Mouse (Mus musculus) midbrain, embryonic 11.5 days (tissue): Measurements from ENCODE around the gene Syncrip. TPM values are rescaled to one million over a fixed set of nuclear protein-coding genes. Genes with fewer than 3 reads are reported as not detected.
"Not testable (repeated sequence)": the region's sequence is repeated elsewhere in the genome, so short reads cannot be mapped to it uniquely, and the experiment has no call there.

Source experiments
- ATAC-seq: fragments of 200-750 bp; cut with Nextera tagmentation; 2 replicates; pipeline ENCODE4 v1.8.0; 2017; ENCODE audit warnings: moderate TSS enrichment, moderate library complexity; ENCODE audit not compliant: low FRiP score
- DNase-seq: peaks from one replicate; pipeline ENCODE4 v3.0.0; 2015; ENCODE audit warnings: low spot score; ENCODE audit errors: missing footprints
- H3K27ac ChIP-seq: fragments of 300-500 bp; sonication (generic); 2 replicates; pipeline ENCODE4 v1.5.1; 2014; ENCODE audit warnings: low read depth, low read length
- H3K27me3 ChIP-seq: fragments of 300-500 bp; sonication (generic); 2 replicates; pipeline ENCODE4 v1.6.1; 2014; ENCODE audit warnings: mild to moderate bottlenecking, low read length, moderate library complexity, mixed read lengths; ENCODE audit not compliant: control insufficient read depth, insufficient read depth
- H3K36me3 ChIP-seq: fragments of 300-500 bp; sonication (generic); 2 replicates; pipeline ENCODE4 v1.6.1; 2014; ENCODE audit warnings: mild to moderate bottlenecking, low read length, moderate library complexity, mixed read lengths; ENCODE audit not compliant: control insufficient read depth, insufficient read depth
- H3K4me1 ChIP-seq: fragments of 300-500 bp; sonication (generic); 2 replicates; pipeline ENCODE4 v1.6.1; 2014; ENCODE audit warnings: low read length; ENCODE audit not compliant: control insufficient read depth, insufficient read depth
- H3K4me2 ChIP-seq: fragments of 300-500 bp; sonication (generic); 2 replicates; pipeline ENCODE4 v1.6.1; 2014; ENCODE audit warnings: mild to moderate bottlenecking, moderate library complexity
- H3K4me3 ChIP-seq: fragments of 300-500 bp; sonication (generic); 2 replicates; pipeline ENCODE4 v1.5.1; 2014; ENCODE audit warnings: low read depth, low read length
- H3K9ac ChIP-seq: fragments of 300-500 bp; sonication (generic); 2 replicates; pipeline ENCODE4 v1.6.1; 2014; ENCODE audit warnings: low read length
- H3K9me3 ChIP-seq: fragments of 300-500 bp; sonication (generic); 2 replicates; pipeline ENCODE4 v1.6.1; 2016; ENCODE audit warnings: low read length; ENCODE audit not compliant: control insufficient read depth
- WGBS: fragments of 180-500 bp; shearing (Covaris S2); extraction: QIAGEN DNeasy Blood & Tissue Kit; methylation state at CpG from one replicate; pipeline ENCODE4 v1.1.7; 2014; 5-methylcytosine and 5-hydroxymethylcytosine counted together
- polyA plus RNA-seq: library from polyadenylated mRNA; unstranded; fragments of >200 nt; fragmentation: Nextera tagmentation; extraction: Ambion mirVana; gene quantifications from 2 replicates; pipeline ENCODE4 v1.2.1, GENCODE M21; 2014

Gene Syncrip
- polyA plus RNA-seq: 132 and 142 TPM in 2 replicates

DNA sequence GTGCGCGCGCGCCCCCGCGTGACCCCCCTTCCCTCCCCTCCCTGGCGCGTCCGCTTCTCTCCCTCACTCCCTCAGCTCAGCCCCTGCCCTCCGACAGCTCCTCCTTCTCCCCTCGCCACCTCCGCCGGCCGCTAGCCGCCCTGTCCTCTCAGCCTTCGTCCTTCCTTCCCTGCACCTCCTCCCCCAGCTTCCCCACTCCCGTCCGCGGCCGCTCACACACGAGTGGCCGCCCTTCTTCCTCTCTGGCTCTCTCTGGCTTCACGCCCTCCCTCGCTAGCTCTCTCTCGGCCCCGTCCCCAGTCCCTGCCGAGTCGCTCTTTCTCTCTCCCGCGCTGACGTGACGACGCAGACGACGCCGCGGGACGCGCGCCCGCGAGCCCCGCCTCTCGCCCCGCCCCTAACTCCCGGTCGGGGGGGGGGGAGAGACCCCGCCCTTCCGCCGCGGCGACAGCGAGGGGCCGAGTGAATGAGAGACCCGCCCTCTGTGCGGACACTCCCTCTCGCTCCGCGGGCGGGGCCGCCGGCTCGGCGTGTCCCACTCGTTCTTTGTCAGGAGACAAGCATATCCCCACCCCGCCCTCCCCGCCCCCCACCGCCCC is at the start of gene Syncrip:
Syncrip (minus strand) TSS at position 345 of the 599 bp plus-strand sequence.
- H3K9me3 ChIP-seq, H3K27me3 ChIP-seq: not testable (repeated sequence)

GRCm38 (mm10) chr9:88529979-88530580 is 47.7 kb upstream of the Syncrip start:
- Histone ChIP-seq H3K27ac (no peak overlapping the region), H3K9me3 (no peaks in the 10 kb centered on the region), H3K4me3 (no peak overlapping the region), H3K27me3 (no peaks in the 10 kb centered on the region), H3K4me1 (no peaks in the 10 kb centered on the region), H3K4me2 (no peak overlapping the region), H3K9ac (no peak overlapping the region), H3K36me3 (no peaks in the 10 kb centered on the region)
- no peak for DNase-seq
- ATAC-seq: no peak
- WGBS: 88% methylated on average over 5 of the region's 5 CpGs

More for the DNA sequence above, at the start of gene Syncrip:
- Histone ChIP-seq H3K4me3 (peak within 1 kb of the TSS; percentile 100), H3K9ac (peak within 1 kb of the TSS; percentile 98), H3K4me1 (peaks cover 10% of the 10 kb centered on the region), H3K4me2 (peak within 1 kb of the TSS; percentile 82), H3K27ac (peak within 1 kb of the TSS; percentile 99)
- DNase-seq (peak; percentile 99), ATAC-seq (peak; percentile 95)
- not testable (repeated sequence) for H3K36me3 ChIP-seq
- under 1% methylated on average over 35 of the region's 68 CpGs for WGBS

DNA sequence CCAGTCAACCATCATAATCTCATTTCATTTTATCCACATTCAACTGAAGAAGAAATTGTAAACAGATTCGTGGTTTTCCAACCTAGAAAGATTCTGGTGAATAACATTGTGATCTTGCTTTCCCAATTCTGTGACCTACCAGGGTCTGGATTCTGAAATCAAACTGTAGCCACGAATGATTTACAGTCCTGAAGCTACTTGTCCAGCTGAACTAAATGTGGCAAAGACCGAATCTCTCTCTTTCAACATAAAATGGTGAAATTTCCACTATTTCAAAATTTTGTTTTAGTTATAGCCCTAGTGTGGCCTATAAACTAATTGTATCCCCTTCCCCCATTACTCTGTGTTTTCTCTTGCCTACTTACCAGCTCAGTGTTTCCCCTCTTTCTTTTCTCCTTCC is 47.2 kb upstream of the Syncrip start:
- no peaks in the 10 kb centered on the region for H3K27me3 ChIP-seq
- H3K9ac ChIP-seq: no peak overlapping the region
- no peaks in the 10 kb centered on the region for H3K4me1 ChIP-seq
- no peak overlapping the region for H3K4me2 ChIP-seq
- ATAC-seq: no peak
- 81% methylated on average over 3 of the region's 3 CpGs for WGBS
- DNase-seq: no peak
- no peaks in the 10 kb centered on the region for H3K9me3 ChIP-seq
- no peak overlapping the region for H3K27ac ChIP-seq
- no peak overlapping the region for H3K4me3 ChIP-seq
- H3K36me3 ChIP-seq: no peaks in the 10 kb centered on the region

GRCm38 (mm10) chr9:88528736-88529135 is 46.4 kb upstream of the Syncrip start:
- 67% methylated on average over 5 of the region's 5 CpGs for WGBS

GRCm38 (mm10) chr9:88527956-88528355 is 45.6 kb upstream of the Syncrip start:
- no peak overlapping the region for H3K9ac ChIP-seq
- ATAC-seq: no peak
- WGBS: 81% methylated on average over 4 of the region's 4 CpGs
- no peak overlapping the region for H3K27ac ChIP-seq
- no peak overlapping the region for H3K4me3 ChIP-seq
- no peaks in the 10 kb centered on the region for H3K9me3 ChIP-seq
- no peaks in the 10 kb centered on the region for H3K27me3 ChIP-seq
- no peak for DNase-seq
- H3K4me1 ChIP-seq: no peaks in the 10 kb centered on the region
- H3K36me3 ChIP-seq: no peaks in the 10 kb centered on the region
- no peak overlapping the region for H3K4me2 ChIP-seq

More at GRCm38 (mm10) chr9:88528736-88529135, 46.4 kb upstream of the Syncrip start:
- no peak for DNase-seq
- Histone ChIP-seq H3K4me3 (no peak overlapping the region), H3K27me3 (no peaks in the 10 kb centered on the region), H3K36me3 (no peaks in the 10 kb centered on the region), H3K9me3 (no peaks in the 10 kb centered on the region), H3K4me2 (no peak overlapping the region), H3K27ac (no peak overlapping the region), H3K9ac (no peak overlapping the region), H3K4me1 (no peaks in the 10 kb centered on the region)
- ATAC-seq: no peak

GRCm38 (mm10) chr9:88525341-88525740 is 43.0 kb upstream of the Syncrip start:
- Histone ChIP-seq H3K36me3 (peaks cover 3% of the 10 kb centered on the region), H3K4me3 (no peak overlapping the region), H3K9me3 (no peaks in the 10 kb centered on the region), H3K4me1 (peaks cover 8% of the 10 kb centered on the region; the same call in 1 of the 2 replicates), H3K4me2 (no peak overlapping the region), H3K27ac (no peak overlapping the region), H3K9ac (no peak overlapping the region), H3K27me3 (no peaks in the 10 kb centered on the region)
- DNase-seq: peak; percentile 69
- no peak for ATAC-seq
- 86% methylated on average over 6 of the region's 6 CpGs for WGBS

GRCm38 (mm10) chr9:88524796-88525195 is 42.4 kb upstream of the Syncrip start:
- H3K4me3 ChIP-seq: no peak overlapping the region
- WGBS: 84% methylated on average over 3 of the region's 3 CpGs
- H3K27me3 ChIP-seq: no peaks in the 10 kb centered on the region
- H3K9ac ChIP-seq: no peak overlapping the region
- DNase-seq: peak; percentile 66
- H3K27ac ChIP-seq: no peak overlapping the region
- ATAC-seq: no peak
- peaks cover 4% of the 10 kb centered on the region for H3K36me3 ChIP-seq
- no peaks in the 10 kb centered on the region for H3K9me3 ChIP-seq
- no peak overlapping the region for H3K4me2 ChIP-seq
- peaks cover 8% of the 10 kb centered on the region; the same call in 1 of the 2 replicates for H3K4me1 ChIP-seq

- peaks cover 8% of the 10 kb centered on the region; the same call in 1 of the 2 replicates for H3K4me1 ChIP-seq
- H3K4me2 ChIP-seq: no peak overlapping the region
- no peak overlapping the region for H3K9ac ChIP-seq
- no peak overlapping the region for H3K4me3 ChIP-seq
- ATAC-seq: no peak
- H3K27me3 ChIP-seq: no peaks in the 10 kb centered on the region
- peaks cover 4% of the 10 kb centered on the region for H3K36me3 ChIP-seq
- H3K27ac ChIP-seq: no peak overlapping the region
- DNase-seq: peak; percentile 53
- H3K9me3 ChIP-seq: no peaks in the 10 kb centered on the region
- WGBS: 92% methylated on average over 2 of the region's 2 CpGs
These were observed 42.0 kb upstream of the Syncrip start for GRCm38 (mm10) chr9:88524367-88524766.

DNA sequence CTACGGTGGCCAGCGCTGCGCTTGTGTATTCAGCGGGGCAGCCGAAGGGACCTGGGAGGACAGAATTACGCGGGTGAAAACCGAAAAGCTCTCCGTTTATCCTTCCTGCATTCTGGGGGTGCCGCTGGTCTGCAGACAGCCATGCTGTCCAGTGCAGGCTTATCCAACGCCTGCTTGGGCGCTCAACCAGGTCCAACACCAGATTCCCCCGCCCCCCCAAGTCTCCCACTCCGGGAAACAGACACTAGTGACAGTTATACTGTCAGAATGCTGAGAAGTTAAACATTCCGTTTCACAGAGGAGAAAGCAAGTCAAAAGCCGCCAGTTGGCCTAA is 40.9 kb upstream of the Syncrip start:
- H3K9ac ChIP-seq: peak overlapping the region; percentile 66
- under 1% methylated on average over 15 of the region's 16 CpGs for WGBS
- H3K9me3 ChIP-seq: no peaks in the 10 kb centered on the region
- peaks cover 4% of the 10 kb centered on the region for H3K36me3 ChIP-seq
- peak overlapping the region; percentile 81 for H3K4me2 ChIP-seq
- H3K27me3 ChIP-seq: no peaks in the 10 kb centered on the region
- ATAC-seq (no peak), DNase-seq (no peak)
- H3K4me3 ChIP-seq: peak overlapping the region; percentile 86
- peaks cover 8% of the 10 kb centered on the region; the same call in 1 of the 2 replicates for H3K4me1 ChIP-seq
- peak overlapping the region; percentile 78 for H3K27ac ChIP-seq
